Mouse (Mus musculus) intestine, embryonic 16.5 days (tissue): ENCODE results near the gene Slc25a5. TPM values are rescaled to one million over a fixed set of nuclear protein-coding genes. Genes with fewer than 3 reads are reported as not detected.

ENCODE experiments used
- polyA plus RNA-seq: library from polyadenylated mRNA; unstranded; fragments of >200 nt; fragmentation: Nextera tagmentation; extraction: Ambion mirVana; gene quantifications from 2 replicates; pipeline ENCODE4 v1.2.1, GENCODE M21; 2015

The Slc25a5 gene
- polyA plus RNA-seq, 1 experiment from 2014 or later = 1,210 TPM

Other genes with a start within 250 kb of the Slc25a5 start
- 210 and 219 TPM in 2 replicates for gene Pgrmc1, start 197.4 kb upstream of the Slc25a5 start, polyA plus RNA-seq
- gene Akap17b, start 150.3 kb upstream of the Slc25a5 start, polyA plus RNA-seq = 1.9 and 2.1 TPM in 2 replicates
- 4.4 and 4.7 TPM in 2 replicates for gene Slc25a43, start 52.0 kb upstream of the Slc25a5 start, polyA plus RNA-seq
- gene Ube2a, start 78.2 kb downstream of the Slc25a5 start, polyA plus RNA-seq = 105 and 108 TPM in 2 replicates
- gene C330007P06Rik, start 78.5 kb downstream of the Slc25a5 start, polyA plus RNA-seq = 24.9 and 25.5 TPM in 2 replicates
- gene Nkrf, start 107.2 kb downstream of the Slc25a5 start, polyA plus RNA-seq = 1.4 and 1.5 TPM in 2 replicates
- 11.0 and 12.1 TPM in 2 replicates for gene Sept6, start 196.1 kb downstream of the Slc25a5 start, polyA plus RNA-seq